Mouse (Mus musculus) spleen, adult 2 months (tissue): ENCODE results near the gene Sord.

ENCODE experiments used
- CTCF ChIP-seq: fragments of 200-500 bp; IDR thresholded peaks from 2 replicates; pipeline ENCODE4 v1.5.1; 2011; ENCODE audit warnings: mild to moderate bottlenecking, inconsistent platforms; ENCODE audit not compliant: insufficient read depth, insufficient read length, insufficient replicate concordance; ENCODE audit errors: extremely low read depth
- POLR2A ChIP-seq: fragments of 200-500 bp; IDR thresholded peaks from 2 replicates; pipeline ENCODE4 v1.6.1; 2011; ENCODE audit warnings: low read depth, low read length, inconsistent platforms

GRCm38 (mm10) chr2:122312722-122313417 is 78.3 kb downstream of the Sord start:
- TF ChIP-seq POLR2A = no peak
- TF ChIP-seq CTCF = peak; percentile 72; the same call in 1 of the 2 replicates
